Mouse (Mus musculus): ENCODE measurements at regions not wholly inside any gene's neighbourhood (a gene's known extent, or its start where the extent isn't known, plus 50 kb on each side); places are given as distances from the start of the nearest gene placed in this dataset.

GRCm38 (mm10) chr12:79999868-80000370, 112.9 kb downstream of the Zfp36l1 start:
- no peak for DNase-seq (ENCODE audit: low read depth, low spot score)
- in situ Hi-C loops (cut with MboI; ENCODE audit: low sequenced_read_pairs in 2 of 2, unreplicated experiment in 2 of 2) = no loop called here
- H3K4me3 ChIP-seq (ENCODE audit: insufficient read depth in 1 of 2, low read depth in 1 of 2, low read length in 2 of 2, poor library complexity in 1 of 2, severe bottlenecking in 1 of 2) = no peak overlapping the region
- TF ChIP-seq ZNF384 (IDR thresholded peaks at IDR 0.05; ENCODE audit: low read depth, low read length) (no peak), CHD2 (IDR thresholded peaks at IDR 0.05; ENCODE audit: low read depth, low read length) (no peak), MAFK (IDR thresholded peaks at IDR 0.05; ENCODE audit: insufficient read depth, low read depth, low read length) (no peak), ZC3H11A (IDR thresholded peaks at IDR 0.05; ENCODE audit: borderline replicate concordance, low read depth, low read length) (no peak), HCFC1 (IDR thresholded peaks at IDR 0.05; ENCODE audit: borderline replicate concordance, insufficient read depth, low read length) (no peak)
- no peak overlapping the region for H3K9ac ChIP-seq (ENCODE audit: insufficient read depth, low read depth, low read length, poor library complexity, severe bottlenecking)
- no peaks in the 10 kb centered on the region for H3K9me3 ChIP-seq (ENCODE audit: control insufficient read depth, insufficient read depth, low read depth, low read length)
- H3K36me3 ChIP-seq (ENCODE audit: control insufficient read depth, insufficient read depth, low read length, poor library complexity, severe bottlenecking) = no peaks in the 10 kb centered on the region
- H3K4me1 ChIP-seq (ENCODE audit: control insufficient read depth in 2 of 2, insufficient read depth in 2 of 2, low read length in 2 of 2, poor library complexity in 1 of 2) = peaks cover 5 to 16% of the 10 kb centered on the region in 2 experiments
- H3K27ac ChIP-seq (ENCODE audit: insufficient read depth, low read depth, low read length, poor library complexity, severe bottlenecking) = no peak overlapping the region

DNA sequence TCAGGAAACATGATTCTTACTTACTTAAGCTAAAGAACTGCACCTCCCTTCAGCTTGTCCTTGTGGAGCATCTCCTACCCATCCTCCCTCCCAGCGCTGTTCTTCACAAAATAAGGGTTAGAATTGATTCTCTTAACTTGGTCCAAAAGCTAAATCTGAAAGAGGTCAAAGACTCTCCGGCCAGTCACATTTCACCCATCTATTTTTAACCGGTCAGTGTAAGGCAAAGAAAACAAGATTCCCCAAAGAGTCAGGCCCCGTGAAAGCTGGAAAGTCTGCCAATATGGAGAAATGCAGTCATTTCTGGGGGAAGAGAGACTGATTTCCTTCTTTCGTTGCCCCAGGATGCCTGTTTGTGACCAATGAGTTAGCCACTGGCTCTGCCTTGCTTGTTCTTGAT, 114.0 kb downstream of the Zfp36l1 start:
- in situ Hi-C loops (cut with MboI; ENCODE audit: low sequenced_read_pairs in 2 of 2, unreplicated experiment in 2 of 2) = no loop called here
- H3K9me3 ChIP-seq (ENCODE audit: control insufficient read depth, insufficient read depth, low read depth, low read length) = no peaks in the 10 kb centered on the region
- H3K36me3 ChIP-seq (ENCODE audit: control insufficient read depth, insufficient read depth, low read length, poor library complexity, severe bottlenecking) = no peaks in the 10 kb centered on the region
- no peak overlapping the region for H3K4me3 ChIP-seq (ENCODE audit: insufficient read depth in 1 of 2, low read depth in 1 of 2, low read length in 2 of 2, poor library complexity in 1 of 2, severe bottlenecking in 1 of 2)
- peaks cover 5 to 21% of the 10 kb centered on the region in 2 experiments for H3K4me1 ChIP-seq (ENCODE audit: control insufficient read depth in 2 of 2, insufficient read depth in 2 of 2, low read length in 2 of 2, poor library complexity in 1 of 2)
- TF ChIP-seq ZNF384 (IDR thresholded peaks at IDR 0.05; ENCODE audit: low read depth, low read length) (no peak), ZC3H11A (IDR thresholded peaks at IDR 0.05; ENCODE audit: borderline replicate concordance, low read depth, low read length) (no peak), HCFC1 (IDR thresholded peaks at IDR 0.05; ENCODE audit: borderline replicate concordance, insufficient read depth, low read length) (no peak), CHD2 (IDR thresholded peaks at IDR 0.05; ENCODE audit: low read depth, low read length) (no peak), MAFK (IDR thresholded peaks at IDR 0.05; ENCODE audit: insufficient read depth, low read depth, low read length) (no peak)
- H3K9ac ChIP-seq (ENCODE audit: insufficient read depth, low read depth, low read length, poor library complexity, severe bottlenecking) = no peak overlapping the region
- no peak for DNase-seq (ENCODE audit: low read depth, low spot score)
- H3K27ac ChIP-seq (ENCODE audit: insufficient read depth, low read depth, low read length, poor library complexity, severe bottlenecking) = no peak overlapping the region

GRCm38 (mm10) chr12:79998339-79998738, 114.5 kb downstream of the Zfp36l1 start:
- Histone ChIP-seq H3K27ac (ENCODE audit: insufficient read depth, low read depth, low read length, poor library complexity, severe bottlenecking) (no peak overlapping the region), H3K36me3 (ENCODE audit: control insufficient read depth, insufficient read depth, low read length, poor library complexity, severe bottlenecking) (no peaks in the 10 kb centered on the region), H3K4me3 (ENCODE audit: insufficient read depth in 1 of 2, low read depth in 1 of 2, low read length in 2 of 2, poor library complexity in 1 of 2, severe bottlenecking in 1 of 2) (no peak overlapping the region), H3K9ac (ENCODE audit: insufficient read depth, low read depth, low read length, poor library complexity, severe bottlenecking) (no peak overlapping the region), H3K9me3 (ENCODE audit: control insufficient read depth, insufficient read depth, low read depth, low read length) (no peaks in the 10 kb centered on the region), H3K4me1 (ENCODE audit: control insufficient read depth in 2 of 2, insufficient read depth in 2 of 2, low read length in 2 of 2, poor library complexity in 1 of 2) (peaks cover 5 to 24% of the 10 kb centered on the region in 2 experiments)
- TF ChIP-seq MAFK (IDR thresholded peaks at IDR 0.05; ENCODE audit: insufficient read depth, low read depth, low read length) (no peak), CHD2 (IDR thresholded peaks at IDR 0.05; ENCODE audit: low read depth, low read length) (no peak), HCFC1 (IDR thresholded peaks at IDR 0.05; ENCODE audit: borderline replicate concordance, insufficient read depth, low read length) (no peak), ZC3H11A (IDR thresholded peaks at IDR 0.05; ENCODE audit: borderline replicate concordance, low read depth, low read length) (no peak), ZNF384 (IDR thresholded peaks at IDR 0.05; ENCODE audit: low read depth, low read length) (no peak)
- DNase-seq (ENCODE audit: low read depth, low spot score) = no peak
- in situ Hi-C loops (cut with MboI; ENCODE audit: low sequenced_read_pairs in 2 of 2, unreplicated experiment in 2 of 2) = no loop called here

DNA sequence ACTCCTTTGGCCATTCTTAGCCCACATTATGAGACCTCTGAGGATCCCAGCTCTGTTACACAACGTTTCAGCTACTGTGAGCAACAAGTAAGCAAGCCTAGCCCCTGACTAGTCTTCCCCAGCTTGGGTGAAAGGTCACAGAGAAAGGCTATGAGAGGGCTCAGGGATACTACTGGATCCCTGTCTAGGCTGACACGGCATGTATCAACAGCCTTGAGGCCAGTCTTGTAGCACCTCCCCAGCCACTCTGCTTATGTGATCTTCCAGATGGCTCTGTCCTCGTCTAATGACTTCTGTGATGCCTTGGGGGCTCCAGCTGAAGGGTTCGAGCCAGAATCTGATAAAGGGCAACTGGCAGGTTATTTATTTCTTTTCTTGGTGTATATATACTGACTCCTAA, 115.6 kb downstream of the Zfp36l1 start:
- no peak overlapping the region for H3K27ac ChIP-seq (ENCODE audit: insufficient read depth, low read depth, low read length, poor library complexity, severe bottlenecking)
- in situ Hi-C loops (cut with MboI; ENCODE audit: low sequenced_read_pairs in 2 of 2, unreplicated experiment in 2 of 2) = no loop called here
- TF ChIP-seq ZNF384 (IDR thresholded peaks at IDR 0.05; ENCODE audit: low read depth, low read length) (no peak), CHD2 (IDR thresholded peaks at IDR 0.05; ENCODE audit: low read depth, low read length) (no peak), ZC3H11A (IDR thresholded peaks at IDR 0.05; ENCODE audit: borderline replicate concordance, low read depth, low read length) (no peak), MAFK (IDR thresholded peaks at IDR 0.05; ENCODE audit: insufficient read depth, low read depth, low read length) (no peak), HCFC1 (IDR thresholded peaks at IDR 0.05; ENCODE audit: borderline replicate concordance, insufficient read depth, low read length) (no peak)

More for the DNA sequence above, 115.6 kb downstream of the Zfp36l1 start:
- DNase-seq (ENCODE audit: low read depth, low spot score) = no peak
- Histone ChIP-seq H3K9ac (ENCODE audit: insufficient read depth, low read depth, low read length, poor library complexity, severe bottlenecking) (no peak overlapping the region), H3K36me3 (ENCODE audit: control insufficient read depth, insufficient read depth, low read length, poor library complexity, severe bottlenecking) (no peaks in the 10 kb centered on the region), H3K9me3 (ENCODE audit: control insufficient read depth, insufficient read depth, low read depth, low read length) (no peaks in the 10 kb centered on the region), H3K4me1 (ENCODE audit: control insufficient read depth in 2 of 2, insufficient read depth in 2 of 2, low read length in 2 of 2, poor library complexity in 1 of 2) (peaks cover 3 to 17% of the 10 kb centered on the region in 2 experiments), H3K4me3 (ENCODE audit: insufficient read depth in 1 of 2, low read depth in 1 of 2, low read length in 2 of 2, poor library complexity in 1 of 2, severe bottlenecking in 1 of 2) (no peak overlapping the region)

All from ES-E14 (cell line).